Mouse (Mus musculus) intestine, embryonic 15.5 days (tissue): ENCODE results near the gene Sptb. TPM values are rescaled to one million over a fixed set of nuclear protein-coding genes. Genes with fewer than 3 reads are reported as not detected.

ENCODE experiments used
- ATAC-seq: fragments of 200-750 bp; cut with Nextera tagmentation; 2 replicates; pipeline ENCODE4 v1.8.0; 2017; ENCODE audit warnings: moderate TSS enrichment, moderate library complexity
- H3K27ac ChIP-seq: fragments of 300-500 bp; sonication (generic); 2 replicates; pipeline ENCODE4 v1.5.1; 2015; ENCODE audit warnings: mild to moderate bottlenecking, inconsistent platforms
- H3K27me3 ChIP-seq: fragments of 300-500 bp; sonication (generic); replicated peaks from 2 replicates; pipeline ENCODE4 v1.6.1; 2015; ENCODE audit warnings: inconsistent platforms
- H3K36me3 ChIP-seq: fragments of 300-500 bp; sonication (generic); 2 replicates; pipeline ENCODE4 v1.6.1; 2015; ENCODE audit warnings: inconsistent platforms
- H3K4me1 ChIP-seq: fragments of 300-500 bp; sonication (generic); replicated peaks from 2 replicates; pipeline ENCODE4 v1.6.1; 2015; ENCODE audit warnings: inconsistent platforms
- H3K4me2 ChIP-seq: fragments of 300-500 bp; sonication (generic); replicated peaks from 2 replicates; pipeline ENCODE4 v1.6.1; 2015; ENCODE audit warnings: mild to moderate bottlenecking, inconsistent platforms
- H3K4me3 ChIP-seq: fragments of 300-500 bp; sonication (generic); replicated peaks from 2 replicates; pipeline ENCODE4 v1.5.1; 2015; ENCODE audit warnings: inconsistent platforms
- H3K9ac ChIP-seq: fragments of 300-500 bp; sonication (generic); 2 replicates; pipeline ENCODE4 v1.6.1; 2015; ENCODE audit warnings: inconsistent platforms
- H3K9me3 ChIP-seq: fragments of 300-500 bp; sonication (generic); 2 replicates; pipeline ENCODE4 v1.6.1; 2016; ENCODE audit warnings: inconsistent platforms
- WGBS: fragments of 180-500 bp; shearing (Covaris S2); methylation state at CpG from one replicate; pipeline ENCODE4 v1.1.7; 2015; 5-methylcytosine and 5-hydroxymethylcytosine counted together
- polyA plus RNA-seq: library from polyadenylated mRNA; unstranded; fragments of >200 nt; fragmentation: Nextera tagmentation; extraction: Ambion mirVana; gene quantifications from 2 replicates; pipeline ENCODE4 v1.2.1, GENCODE M21; 2015

The Sptb gene
- polyA plus RNA-seq, 1 experiment from 2014 or later: 1.3 TPM

GRCm38 (mm10) chr12:76669956-76670530 lies 40.3 kb downstream of the Sptb start:
- WGBS: 47% methylated on average over 5 of the region's 5 CpGs
- no peak overlapping the region for H3K4me2 ChIP-seq
- no peaks in the 10 kb centered on the region for H3K4me1 ChIP-seq
- H3K36me3 ChIP-seq: no peaks in the 10 kb centered on the region
- H3K9ac ChIP-seq: no peak overlapping the region
- no peaks in the 10 kb centered on the region for H3K9me3 ChIP-seq
- H3K4me3 ChIP-seq: no peak overlapping the region
- H3K27ac ChIP-seq: no peak overlapping the region
- H3K27me3 ChIP-seq: no peaks in the 10 kb centered on the region
- ATAC-seq: no peak

GRCm38 (mm10) chr12:76668654-76669419 lies 41.5 kb downstream of the Sptb start:
- Histone ChIP-seq H3K4me3 (no peak overlapping the region), H3K4me2 (no peak overlapping the region), H3K9me3 (no peaks in the 10 kb centered on the region), H3K27me3 (no peaks in the 10 kb centered on the region), H3K27ac (no peak overlapping the region), H3K9ac (no peak overlapping the region), H3K36me3 (no peaks in the 10 kb centered on the region), H3K4me1 (no peaks in the 10 kb centered on the region)
- 70% methylated on average over 7 of the region's 7 CpGs for WGBS
- no peak for ATAC-seq

GRCm38 (mm10) chr12:76651788-76652345 lies 58.5 kb downstream of the Sptb start:
- Histone ChIP-seq H3K4me2 (no peak overlapping the region), H3K9me3 (no peaks in the 10 kb centered on the region), H3K27me3 (no peaks in the 10 kb centered on the region), H3K36me3 (no peaks in the 10 kb centered on the region), H3K9ac (no peak overlapping the region), H3K27ac (no peak overlapping the region), H3K4me3 (no peak overlapping the region), H3K4me1 (no peaks in the 10 kb centered on the region)
- WGBS: 56% methylated on average over 6 of the region's 6 CpGs
- ATAC-seq: no peak

- Histone ChIP-seq H3K27me3 (no peaks in the 10 kb centered on the region), H3K4me2 (no peak overlapping the region), H3K27ac (no peak overlapping the region), H3K4me3 (no peak overlapping the region), H3K36me3 (no peaks in the 10 kb centered on the region), H3K9ac (no peak overlapping the region), H3K9me3 (no peaks in the 10 kb centered on the region), H3K4me1 (peaks cover 10% of the 10 kb centered on the region)
- ATAC-seq: peak; percentile 65; the same call in 1 of the 2 replicates
- 65% methylated on average over 16 of the region's 16 CpGs for WGBS
These were observed 60.3 kb downstream of the Sptb start for GRCm38 (mm10) chr12:76649708-76650687.

GRCm38 (mm10) chr12:76645222-76646110 lies 64.9 kb downstream of the Sptb start:
- no peaks in the 10 kb centered on the region for H3K9me3 ChIP-seq
- WGBS: 33% methylated on average over 23 of the region's 23 CpGs
- peak; percentile 53 for ATAC-seq
- peaks cover 13% of the 10 kb centered on the region for H3K4me1 ChIP-seq
- H3K9ac ChIP-seq: no peak overlapping the region
- no peaks in the 10 kb centered on the region for H3K27me3 ChIP-seq
- H3K4me2 ChIP-seq: peak overlapping the region; percentile 16
- no peak overlapping the region for H3K4me3 ChIP-seq
- H3K36me3 ChIP-seq: no peaks in the 10 kb centered on the region
- no peak overlapping the region for H3K27ac ChIP-seq

GRCm38 (mm10) chr12:76643679-76644078 lies 66.7 kb downstream of the Sptb start:
- Histone ChIP-seq H3K36me3 (no peaks in the 10 kb centered on the region), H3K9me3 (no peaks in the 10 kb centered on the region), H3K4me1 (peaks cover 13% of the 10 kb centered on the region), H3K4me3 (no peak overlapping the region), H3K27ac (no peak overlapping the region), H3K27me3 (no peaks in the 10 kb centered on the region), H3K9ac (no peak overlapping the region), H3K4me2 (no peak overlapping the region)
- 58% methylated on average over 8 of the region's 8 CpGs for WGBS
- no peak for ATAC-seq

GRCm38 (mm10) chr12:76642616-76643015 lies 67.7 kb downstream of the Sptb start:
- Histone ChIP-seq H3K27ac (no peak overlapping the region), H3K27me3 (no peaks in the 10 kb centered on the region), H3K4me3 (no peak overlapping the region), H3K9me3 (no peaks in the 10 kb centered on the region), H3K4me1 (peaks cover 13% of the 10 kb centered on the region), H3K4me2 (no peak overlapping the region), H3K9ac (no peak overlapping the region), H3K36me3 (no peaks in the 10 kb centered on the region)
- 71% methylated on average over 4 of the region's 4 CpGs for WGBS
- no peak for ATAC-seq

GRCm38 (mm10) chr12:76640620-76641019 lies 69.7 kb downstream of the Sptb start:
- H3K27ac ChIP-seq: no peak overlapping the region
- no peaks in the 10 kb centered on the region for H3K9me3 ChIP-seq
- H3K9ac ChIP-seq: no peak overlapping the region
- no peak overlapping the region for H3K4me3 ChIP-seq
- H3K4me1 ChIP-seq: peaks cover 9% of the 10 kb centered on the region
- no peaks in the 10 kb centered on the region for H3K36me3 ChIP-seq
- H3K4me2 ChIP-seq: no peak overlapping the region
- H3K27me3 ChIP-seq: no peaks in the 10 kb centered on the region
- ATAC-seq: no peak
- WGBS: 49% methylated on average over 8 of the region's 8 CpGs

GRCm38 (mm10) chr12:76634899-76635693 lies 75.3 kb downstream of the Sptb start:
- WGBS: 52% methylated on average over 15 of the region's 15 CpGs
- H3K27ac ChIP-seq: 0 out of 2 replicates have a peak overlapping the region, but pooled peaks have one; percentile 13

GRCm38 (mm10) chr12:76623374-76623773 lies 87.0 kb downstream of the Sptb start:
- Histone ChIP-seq H3K4me2 (no peak overlapping the region), H3K27me3 (no peaks in the 10 kb centered on the region), H3K9me3 (no peaks in the 10 kb centered on the region), H3K4me3 (no peak overlapping the region), H3K4me1 (no peaks in the 10 kb centered on the region), H3K36me3 (no peaks in the 10 kb centered on the region), H3K27ac (no peak overlapping the region), H3K9ac (no peak overlapping the region)
- WGBS: 79% methylated on average over 6 of the region's 6 CpGs
- no peak for ATAC-seq

More at GRCm38 (mm10) chr12:76634899-76635693, 75.3 kb downstream of the Sptb start:
- H3K4me1 ChIP-seq: 0 out of 2 replicates have a peak, but pooled peaks cover 4% of the 10 kb centered on the region
- H3K4me2 ChIP-seq: peak overlapping the region; percentile 35; the same call in 1 of the 2 replicates
- no peaks in the 10 kb centered on the region for H3K9me3 ChIP-seq
- no peak overlapping the region for H3K9ac ChIP-seq
- no peaks in the 10 kb centered on the region for H3K27me3 ChIP-seq
- H3K36me3 ChIP-seq: no peaks in the 10 kb centered on the region
- peak; percentile 56 for ATAC-seq
- H3K4me3 ChIP-seq: no peak overlapping the region
